Mouse (Mus musculus): Measurements from ENCODE around the gene Rin2.

- TF ChIP-seq E2F4 (IDR thresholded peaks at IDR 0.05; ENCODE audit: insufficient replicate concordance, low read depth, low read length) (no peak), CHD2 (IDR thresholded peaks at IDR 0.05; ENCODE audit: low read length) (no peak), JUND (conservative IDR thresholded peaks at IDR 0.05; ENCODE audit: low read depth, low read length) (no peak), BHLHE40 (IDR thresholded peaks at IDR 0.05; ENCODE audit: low read depth, low read length) (no peak), MYC (IDR thresholded peaks at IDR 0.05; ENCODE audit: low read depth, low read length) (no peak), MAX (IDR thresholded peaks at IDR 0.05; ENCODE audit: low read length) (no peak), PAX5 (IDR thresholded peaks at IDR 0.05; ENCODE audit: low read length) (no peak), POLR2A (IDR thresholded peaks at IDR 0.05; ENCODE audit: low read depth, low read length) (no peak), ZC3H11A (IDR thresholded peaks at IDR 0.05; ENCODE audit: low read depth, low read length) (no peak)
Measured at GRCm38 (mm10) chr2:145830417-145830816, 155.4 kb downstream of the Rin2 start.
